Mouse (Mus musculus): ENCODE data around the gene Abca13.

DNA sequence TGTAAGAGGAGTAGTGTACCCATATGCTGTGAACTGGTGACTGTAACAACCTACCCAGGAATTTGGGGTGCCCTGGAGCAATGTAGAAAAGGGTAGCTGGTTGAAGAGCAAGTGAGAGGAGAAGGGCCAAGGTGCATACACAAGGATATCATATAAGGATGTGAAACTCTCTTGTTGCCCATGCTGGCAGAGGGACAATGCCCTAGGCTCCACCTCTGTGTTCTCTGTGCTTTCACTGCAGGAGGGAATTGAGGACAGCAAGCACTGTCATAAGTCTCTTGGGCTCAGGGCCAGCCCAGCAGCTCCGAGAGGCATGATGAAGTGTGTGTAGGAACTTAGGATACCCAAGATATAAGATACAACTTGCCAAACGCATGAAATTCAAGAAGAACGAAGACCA lies 225.2 kb downstream of the Abca13 start:
- TF ChIP-seq CTCF (conservative IDR thresholded peaks at IDR 0.05; ENCODE audit: low read length), result no peak
- no peak for TF ChIP-seq POU5F1 (IDR thresholded peaks at IDR 0.05; ENCODE audit: borderline replicate concordance, low read length)

Measured in E14TG2a.4 (cell line).